In the genomic region with DNA sequence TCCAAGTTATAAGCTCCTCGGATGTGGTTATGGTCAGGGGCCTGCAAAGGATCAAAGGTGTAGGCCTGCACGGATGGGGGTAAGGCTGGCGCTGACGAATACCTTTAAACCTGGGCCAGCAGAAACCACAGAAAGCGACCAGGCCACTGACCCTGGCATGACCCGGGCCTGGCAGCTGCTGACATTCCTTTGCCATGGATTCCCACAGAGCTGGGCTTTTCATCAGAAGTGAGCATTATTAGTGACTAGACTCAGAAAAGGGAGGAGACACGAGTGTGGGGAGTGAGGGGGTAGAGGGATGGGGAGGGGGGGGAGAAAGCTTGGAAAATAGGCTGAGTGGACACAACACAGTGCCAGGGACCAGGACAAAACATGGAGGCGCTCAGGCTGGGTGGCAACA, we compare ENCODE assay signal across 31 mouse cellular contexts.
DNase-seq lines count a peak whose midpoint lies in the region; ATAC-seq lines count a peak whose summit lies in the region.
"Had no signal": no experiment of that assay in that cellular context is flagged by ENCODE, and none has a peak within 500 bp of the region (broad histone marks: within the 10 kb centered on the region; RNA-seq: fewer than 3 reads in every experiment).

No protein-coding gene starts in this region.

- H3K36me3 ChIP-seq in neural tube, embryonic 11.5 days (ENCODE audit: control insufficient read depth, insufficient read depth, low read length), result no peaks in the 10 kb centered on the region
- no peaks in the 10 kb centered on the region for H3K36me3 ChIP-seq in limb, embryonic 11.5 days (ENCODE audit: control insufficient read depth, insufficient read depth, low read length)
- H3K36me3 ChIP-seq: heart, embryonic 12.5 days; liver, embryonic 15.5 days; midbrain, embryonic 13.5 days; neural tube, embryonic 15.5 days had no signal

- H3K9ac ChIP-seq in neural tube, embryonic 11.5 days (ENCODE audit: low read length), result no peak overlapping the region
- no peak overlapping the region for H3K9ac ChIP-seq in limb, embryonic 11.5 days (ENCODE audit: low read length)
- H3K9ac ChIP-seq: heart, embryonic 12.5 days; liver, embryonic 15.5 days; lung, embryonic 14.5 days; midbrain, embryonic 13.5 days; neural tube, embryonic 15.5 days had no signal

- H3K27ac ChIP-seq in neural tube, embryonic 11.5 days (ENCODE audit: low read depth, low read length), result no peak overlapping the region
- H3K27ac ChIP-seq in limb, embryonic 11.5 days (replicated peaks; ENCODE audit: low read depth, low read length), result no peak overlapping the region
- H3K27ac ChIP-seq: gastrocnemius, adult 2 months; heart, adult 2 months; kidney, postnatal 0 days; left cerebral cortex, adult 2 months; liver, embryonic 15.5 days; midbrain, embryonic 13.5 days; neural tube, embryonic 15.5 days; stomach, postnatal 0 days had no signal

- no peak for ATAC-seq in neural tube, embryonic 11.5 days (ENCODE audit: insufficient read depth, low FRiP score, low TSS enrichment)
- no peak for ATAC-seq in limb, embryonic 11.5 days (ENCODE audit: insufficient number of reproducible peaks, low FRiP score, low TSS enrichment, low read depth)
- no peak for ATAC-seq in megakaryocyte, adult 5-6 weeks (ENCODE audit: poor library complexity, severe bottlenecking)
- ATAC-seq: CD4-positive, CD25-positive, alpha-beta regulatory T cell, adult 4 months; forebrain, embryonic 16.5 days; hindbrain, embryonic 16.5 days; midbrain, embryonic 13.5 days had no signal

- H3K27me3 ChIP-seq in neural tube, embryonic 11.5 days (ENCODE audit: control insufficient read depth, insufficient read depth, low read length), result no peaks in the 10 kb centered on the region
- 0 out of 2 replicates have a peak, but pooled peaks cover 2% of the 10 kb centered on the region for H3K27me3 ChIP-seq in limb, embryonic 11.5 days (ENCODE audit: control insufficient read depth, insufficient read depth, low read length)
- H3K27me3 ChIP-seq: heart, embryonic 12.5 days; liver, embryonic 15.5 days; midbrain, embryonic 13.5 days had no signal

- H3K4me3 ChIP-seq in neural tube, embryonic 11.5 days (ENCODE audit: low read depth, low read length), result no peak overlapping the region
- H3K4me3 ChIP-seq in limb, embryonic 11.5 days (ENCODE audit: low read depth, low read length), result no peak overlapping the region
- H3K4me3 ChIP-seq: gastrocnemius, adult 2 months; heart, adult 2 months; heart, embryonic 12.5 days; left cerebral cortex, adult 2 months; liver, embryonic 15.5 days; midbrain, embryonic 13.5 days; neural tube, embryonic 15.5 days had no signal

- 27% methylated on average over 8 of the region's 8 CpGs for WGBS in neural tube, embryonic 11.5 days
- 34% methylated on average over 8 of the region's 8 CpGs for WGBS in limb, embryonic 11.5 days

- DNase-seq in embryo, embryonic 11 days, result peak; percentile 31
- DNase-seq in embryo, embryonic 9.5 days (ENCODE audit: extremely low spot score), result no peak
- peak; percentile 29 for DNase-seq in neural tube, embryonic 11.5 days (ENCODE audit: low spot score)
- DNase-seq in neural tube, embryonic 10.5 days (ENCODE audit: extremely low spot score, low spot score), result no peak
- DNase-seq in limb, embryonic 11.5 days (ENCODE audit: low spot score), result peak; percentile 26
- peak; percentile 28 for DNase-seq in retina, postnatal 1 day
- DNase-seq in layer of hippocampus, adult 18-20 months (ENCODE audit: low spot score in 2 of 2), result no peak
- DNase-seq: adrenal gland, postnatal 25 days; cerebellum, adult 2 months; cerebellum, postnatal 25 days; gastrocnemius, adult 2 months; gastrocnemius, postnatal 36 days; heart, adult 2 months; kidney, adult 8-10 months; lung, embryonic 14.5 days; lung, postnatal 14 days; right cerebral cortex, adult 18-20 months; right cerebral cortex, postnatal 4 days; thymus, adult 2 months; thymus, postnatal 36 days had no signal

- no peaks in the 10 kb centered on the region for H3K4me1 ChIP-seq in neural tube, embryonic 11.5 days (ENCODE audit: control insufficient read depth, insufficient read depth, low read length)
- H3K4me1 ChIP-seq in limb, embryonic 11.5 days (ENCODE audit: control insufficient read depth, insufficient read depth, low read length), result peaks cover 8% of the 10 kb centered on the region; the same call in 1 of the 2 replicates
- H3K4me1 ChIP-seq: heart, embryonic 12.5 days; liver, embryonic 15.5 days; midbrain, embryonic 13.5 days had no signal

- no peaks in the 10 kb centered on the region for H3K9me3 ChIP-seq in neural tube, embryonic 11.5 days (ENCODE audit: control insufficient read depth, low read length)
- no peaks in the 10 kb centered on the region for H3K9me3 ChIP-seq in limb, embryonic 11.5 days (ENCODE audit: control insufficient read depth, low read length)
- H3K9me3 ChIP-seq: heart, embryonic 12.5 days; liver, embryonic 15.5 days; midbrain, embryonic 13.5 days; neural tube, embryonic 15.5 days had no signal

- H3K4me2 ChIP-seq in neural tube, embryonic 11.5 days (ENCODE audit: low read depth), result no peak overlapping the region
- H3K4me2 ChIP-seq in limb, embryonic 11.5 days (ENCODE audit: low read depth, severe bottlenecking), result 0 out of 2 replicates have a peak overlapping the region, but pooled peaks have one; percentile 7
- H3K4me2 ChIP-seq: heart, embryonic 12.5 days; liver, embryonic 15.5 days; lung, embryonic 14.5 days; midbrain, embryonic 13.5 days; neural tube, embryonic 15.5 days had no signal

Comparison
In these comparisons a context has a peak if more than half of its experiments do, and no peak if none do; other contexts are left out.
1. DNase-seq: peak in embryo, embryonic 11 days (single experiment), neural tube, embryonic 11.5 days (single experiment), limb, embryonic 11.5 days (single experiment) and retina, postnatal 1 day (single experiment); none in embryo, embryonic 9.5 days (single experiment), neural tube, embryonic 10.5 days (single experiment) and layer of hippocampus, adult 18-20 months (0 of 2).